25 mouse cellular contexts compared by ENCODE assay signal in genomic region chr2:30038370-30038769, GRCm38 (mm10).
"Had no signal": no experiment of that assay in that cellular context is flagged by ENCODE, and none has a peak within 500 bp of the region (broad histone marks: within the 10 kb centered on the region; RNA-seq: fewer than 3 reads in every experiment).

No protein-coding gene starts in this region.

- H3K9ac ChIP-seq: heart, embryonic 12.5 days; hindbrain, embryonic 12.5 days; hindbrain, embryonic 14.5 days; intestine, embryonic 15.5 days; limb, embryonic 12.5 days; liver, embryonic 13.5 days; liver, embryonic 15.5 days; liver, postnatal 0 days had no signal

- H3K4me3 ChIP-seq: heart, embryonic 10.5 days; heart, embryonic 12.5 days; hindbrain, embryonic 10.5 days; hindbrain, embryonic 12.5 days; intestine, embryonic 15.5 days; layer of hippocampus, adult 2 months; left cerebral cortex, adult 2 months; limb, embryonic 10.5 days; limb, embryonic 12.5 days; liver, embryonic 13.5 days; liver, embryonic 15.5 days had no signal

- H3K4me2 ChIP-seq: heart, embryonic 12.5 days; hindbrain, embryonic 12.5 days; hindbrain, embryonic 14.5 days; intestine, embryonic 15.5 days; limb, embryonic 12.5 days; liver, embryonic 11.5 days; liver, embryonic 13.5 days; liver, embryonic 15.5 days had no signal

- DNase-seq: gastrocnemius, postnatal 14 days; heart, adult 18-20 months; heart, postnatal 10 days; heart, postnatal 4 days; kidney, adult 18-20 months; kidney, postnatal 10 days; kidney, postnatal 25 days; liver; liver, embryonic 13.5 days; liver, postnatal 0 days had no signal

- H3K9me3 ChIP-seq: heart, embryonic 10.5 days; heart, embryonic 12.5 days; hindbrain, embryonic 10.5 days; hindbrain, embryonic 12.5 days; intestine, embryonic 15.5 days; limb, embryonic 10.5 days; limb, embryonic 12.5 days; liver, embryonic 13.5 days; liver, embryonic 15.5 days had no signal

- H3K36me3 ChIP-seq: intestine, embryonic 15.5 days; liver, embryonic 15.5 days had no signal

- H3K27ac ChIP-seq: heart, embryonic 10.5 days; hindbrain, embryonic 10.5 days; hindbrain, embryonic 12.5 days; hindbrain, embryonic 14.5 days; intestine, embryonic 15.5 days; layer of hippocampus, adult 2 months; left cerebral cortex, adult 2 months; limb, embryonic 10.5 days; limb, embryonic 12.5 days; liver, embryonic 13.5 days; liver, embryonic 15.5 days had no signal

- ATAC-seq: hindbrain, embryonic 16.5 days; inflammation-experienced regulatory T-cells, adult 6 months; intestine, embryonic 15.5 days; intestine, postnatal 0 days; liver, postnatal 0 days had no signal

- H3K27me3 ChIP-seq: heart, embryonic 12.5 days; hindbrain, embryonic 12.5 days; intestine, embryonic 15.5 days; limb, embryonic 12.5 days; liver, embryonic 13.5 days; liver, embryonic 15.5 days had no signal

- H3K4me1 ChIP-seq: hindbrain, embryonic 12.5 days; limb, embryonic 12.5 days had no signal
